Mouse (Mus musculus): Measurements from ENCODE around the gene Rundc3a.
"Not testable (repeated sequence)": the region's sequence is repeated elsewhere in the genome, so short reads cannot be mapped to it uniquely, and the experiment has no call there.

The Rundc3a gene

DNA sequence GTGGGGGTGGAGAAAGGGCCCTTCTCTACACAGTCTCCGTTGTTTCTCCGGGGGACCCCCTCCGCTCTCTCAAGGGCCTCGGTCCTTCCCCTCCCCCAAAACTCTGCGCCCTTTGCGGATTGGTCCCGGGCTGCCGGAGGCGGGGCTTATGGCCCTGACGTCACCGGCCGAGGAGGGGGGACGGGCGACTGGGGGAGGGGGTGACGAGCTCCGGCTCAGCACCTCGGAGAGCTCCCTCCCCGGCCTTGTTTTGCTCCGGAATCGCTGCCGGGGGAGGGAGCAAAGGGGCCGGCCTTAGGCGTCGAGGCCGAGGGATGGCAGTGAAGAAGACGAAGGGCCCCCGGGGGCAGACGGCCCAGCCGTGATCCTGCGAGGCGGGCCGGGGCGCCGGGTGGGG lies at the start of gene Rundc3a:
Gene Rundc3a (plus strand): TSS at position 166 of the 397 bp plus-strand sequence.
- DNase-seq, result peak; percentile 96

DNA sequence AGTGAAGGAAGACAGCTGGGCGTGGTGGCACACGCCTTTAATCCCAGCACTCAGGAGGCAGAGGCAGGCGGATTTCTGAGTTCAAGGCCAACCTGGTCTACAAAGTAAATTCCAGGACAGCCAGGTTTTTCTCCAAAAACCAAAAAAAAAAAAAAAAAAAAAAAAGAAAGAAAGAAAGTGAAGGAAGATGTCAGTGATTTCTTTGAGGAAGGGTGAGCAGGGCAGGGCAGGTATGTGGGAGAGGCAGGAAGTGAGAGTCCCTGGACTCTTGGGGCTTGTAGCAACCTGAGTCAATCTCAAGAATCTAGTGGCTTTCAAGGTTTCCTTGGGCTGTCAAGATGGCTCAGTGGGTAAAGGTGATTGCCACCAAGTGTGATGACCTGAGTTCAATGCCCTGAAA lies 48.7 kb upstream of the Rundc3a start:
- DNase-seq, result no peak

DNA sequence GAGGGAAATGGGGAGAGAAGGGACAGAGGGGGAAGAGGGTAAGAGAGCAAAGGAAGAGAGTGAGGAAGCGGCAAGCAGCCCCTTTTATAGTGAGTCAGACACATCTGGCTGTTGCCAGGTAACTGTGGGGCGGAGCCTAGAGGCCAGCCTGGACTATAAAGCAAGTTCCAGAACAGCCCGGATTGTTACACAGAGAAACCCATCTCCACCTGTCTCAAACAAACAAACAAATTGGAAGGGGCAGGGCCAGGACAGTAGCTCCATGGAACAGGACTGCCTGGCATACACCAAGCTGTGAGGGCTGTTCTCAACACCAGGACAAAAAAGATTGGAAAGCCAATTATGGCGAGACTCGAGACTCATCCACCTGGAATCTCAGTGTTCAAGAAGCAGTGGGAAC lies 46.3 kb upstream of the Rundc3a start:
- no peak for DNase-seq

DNA sequence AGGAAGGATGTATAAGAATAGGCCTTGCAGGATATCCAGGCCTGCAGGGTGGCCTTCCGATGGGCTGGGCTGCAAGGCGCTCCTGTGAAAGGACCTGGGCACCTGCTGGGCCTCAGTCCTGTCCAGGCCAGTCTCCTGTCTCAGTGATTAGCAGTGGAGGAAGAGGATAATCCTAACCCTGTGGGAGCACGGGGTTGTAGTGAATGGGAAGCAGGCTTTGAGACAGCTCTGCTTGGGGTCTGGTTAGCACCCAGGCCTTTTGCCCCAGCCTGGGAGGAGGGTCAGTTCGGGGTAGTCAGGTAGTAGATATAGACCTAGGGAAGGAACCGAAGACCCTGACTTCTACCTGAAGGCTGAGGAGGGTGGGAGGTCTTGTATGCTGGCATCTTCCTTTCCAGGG lies 45.5 kb upstream of the Rundc3a start:
- no peak for DNase-seq

DNA sequence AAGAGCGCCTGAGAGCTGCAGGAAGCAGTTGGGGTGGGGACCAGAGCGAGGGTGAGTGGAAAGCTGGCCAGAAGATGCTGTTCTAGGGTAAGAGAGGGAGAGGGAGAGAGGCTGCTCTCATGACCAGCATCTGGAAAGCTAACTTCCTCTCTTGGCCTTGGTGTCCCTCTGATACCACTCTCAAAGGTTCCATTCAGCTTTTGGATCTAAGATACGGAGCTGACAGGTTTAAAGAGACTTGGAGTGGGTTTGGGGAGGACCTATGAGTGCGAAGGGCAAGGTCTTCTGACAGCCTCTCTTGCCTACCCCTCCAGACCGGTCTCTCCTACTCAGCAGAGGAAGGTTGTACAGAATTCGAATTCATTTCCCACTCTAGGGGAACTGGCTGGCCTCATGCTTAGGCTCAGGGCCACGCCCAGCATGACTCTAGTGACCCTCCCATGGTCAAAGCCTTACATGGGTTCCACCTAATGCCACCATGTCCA lies 45.1 kb upstream of the Rundc3a start:
- no peak for DNase-seq

DNA sequence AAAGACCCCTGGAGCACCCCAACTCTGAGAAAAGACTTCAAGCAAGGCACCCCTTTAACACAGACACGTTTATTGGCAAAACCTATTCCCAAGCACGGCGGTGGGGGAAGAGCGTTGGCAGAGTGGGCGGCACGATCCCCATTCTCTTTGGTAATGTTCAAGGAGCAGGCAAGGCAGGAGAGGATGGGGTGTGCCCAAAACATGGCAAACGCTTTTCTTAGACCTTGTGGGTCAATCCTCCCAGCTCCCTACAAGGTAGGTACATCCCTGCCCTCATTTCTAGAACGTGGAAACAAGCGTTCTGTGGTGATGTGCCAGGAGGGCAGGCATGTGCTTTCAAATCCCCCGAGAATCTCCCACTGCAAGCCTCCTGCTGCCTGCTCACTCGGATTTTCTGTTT lies 44.4 kb upstream of the Rundc3a start:
- no peak for DNase-seq

DNA sequence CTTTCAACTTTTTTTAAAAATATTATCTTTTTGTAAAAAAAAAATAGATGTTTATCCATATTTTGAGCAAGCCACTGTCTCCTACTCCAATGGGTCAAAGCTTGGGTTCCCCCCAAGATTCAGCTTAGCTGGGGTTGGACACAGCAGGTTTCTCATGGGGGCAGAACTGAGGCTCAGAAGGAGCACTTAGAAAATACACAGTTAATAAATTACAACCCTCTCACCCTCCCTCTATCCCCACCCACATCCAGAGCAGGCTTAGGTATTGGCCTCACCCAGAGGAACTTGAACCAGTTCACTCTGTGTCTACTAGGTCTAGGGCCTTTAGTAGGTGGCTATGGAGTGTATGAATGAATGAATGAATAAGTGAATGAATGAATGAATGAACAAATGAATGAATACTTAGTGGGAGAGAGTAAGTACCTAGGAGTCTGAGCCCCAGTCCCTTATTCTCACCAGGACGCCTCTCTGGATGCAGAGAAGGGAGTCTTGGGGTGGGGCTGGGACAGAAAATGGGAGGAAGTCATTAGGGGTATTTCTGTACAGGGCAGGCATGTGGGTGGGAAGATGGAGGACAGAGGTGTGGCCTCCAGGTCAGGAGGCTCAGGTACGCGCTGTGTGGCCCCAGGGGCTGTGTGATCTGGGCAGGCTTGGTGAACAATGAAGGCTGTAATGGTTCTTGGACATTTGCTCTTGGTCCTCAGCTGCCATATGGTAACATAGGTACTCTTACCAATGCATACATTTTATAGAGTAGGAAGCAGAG lies 43.8 kb upstream of the Rundc3a start:
- DNase-seq, result no peak

DNA sequence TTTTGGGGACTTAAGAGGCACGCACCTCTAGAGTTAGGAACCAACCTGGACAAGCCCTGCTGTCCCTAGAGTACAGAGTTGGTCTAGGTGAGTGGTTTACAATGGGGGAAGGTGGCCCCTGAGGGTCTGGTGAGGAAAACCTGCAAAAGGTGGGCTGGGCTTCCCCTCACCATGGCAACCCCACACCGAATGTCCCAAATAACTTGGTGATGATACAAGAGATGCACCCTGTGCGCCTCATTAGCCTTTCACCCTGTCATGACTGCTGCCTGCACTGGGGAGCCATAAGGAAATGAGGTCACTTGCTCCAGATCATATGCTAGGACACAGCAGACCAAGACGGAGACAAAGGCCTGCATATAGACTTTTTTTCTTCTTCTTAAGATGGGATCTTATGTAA lies 42.8 kb upstream of the Rundc3a start:
- no peak for DNase-seq

DNA sequence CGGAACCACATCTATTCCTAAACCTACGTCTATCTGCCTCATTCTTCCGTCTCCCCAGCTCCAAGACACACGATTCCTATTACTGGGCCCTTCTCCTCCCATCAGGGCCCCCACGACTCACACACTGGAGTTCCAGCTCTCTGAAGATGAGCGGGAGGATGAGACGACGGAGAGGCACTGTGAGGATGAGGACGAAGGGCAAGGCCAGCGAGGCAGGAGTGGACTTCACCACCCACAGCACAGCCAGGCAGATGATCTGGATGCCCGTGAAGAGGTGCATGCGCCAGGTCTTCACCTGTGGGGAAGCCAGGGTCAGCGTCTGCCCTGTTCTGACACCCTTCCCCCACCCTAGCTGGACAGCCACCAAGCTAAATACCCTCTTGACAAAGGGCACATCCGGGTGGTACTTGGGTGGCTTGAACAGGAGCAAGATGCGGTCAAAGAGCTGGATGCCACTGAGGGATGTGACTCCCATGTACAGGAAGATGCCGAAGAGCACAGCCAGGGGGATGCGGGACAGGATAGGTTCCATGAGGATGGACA lies 42.2 kb upstream of the Rundc3a start:
- DNase-seq, result no peak

DNA sequence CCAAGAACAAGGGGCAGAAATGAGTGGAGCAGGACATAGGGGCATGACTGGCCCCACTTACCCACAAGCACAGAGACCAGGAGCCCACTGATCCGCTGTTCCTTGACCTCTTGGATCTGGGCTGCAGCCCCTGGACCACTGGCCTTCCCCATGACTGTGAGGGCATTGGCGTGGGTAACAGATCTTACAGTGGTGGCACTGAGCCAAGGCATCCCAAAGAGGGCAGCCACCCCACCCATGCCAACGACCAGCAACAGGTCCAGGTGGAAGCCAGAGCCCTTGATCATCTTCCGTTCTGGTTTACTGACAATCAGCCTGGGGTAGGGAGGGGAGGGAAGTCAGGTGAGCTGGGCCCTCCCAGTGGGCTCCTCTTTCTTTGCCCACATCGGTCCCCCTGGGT lies 40.8 kb upstream of the Rundc3a start:
- DNase-seq, result no peak

DNA sequence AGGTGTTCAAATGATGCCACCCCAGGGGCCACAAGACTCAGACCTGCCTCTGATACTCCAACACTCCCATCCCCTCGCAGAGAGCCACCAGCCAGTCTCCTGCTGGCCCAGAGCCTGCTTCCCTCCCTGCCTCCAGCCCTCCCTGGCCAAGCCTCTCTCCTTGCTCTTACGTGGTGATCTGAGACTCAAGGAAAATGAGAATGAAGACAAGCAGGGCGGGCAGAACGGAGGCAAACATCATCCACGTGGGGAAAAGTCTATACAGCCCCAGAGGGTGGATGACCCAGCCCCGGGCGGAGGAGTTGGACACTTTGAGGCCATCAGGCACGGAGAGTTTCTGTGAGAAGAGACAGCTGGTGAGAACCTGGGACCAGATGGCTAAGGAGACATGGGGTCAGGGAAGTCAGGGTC lies 40.2 kb upstream of the Rundc3a start:
- no peak for DNase-seq

DNA sequence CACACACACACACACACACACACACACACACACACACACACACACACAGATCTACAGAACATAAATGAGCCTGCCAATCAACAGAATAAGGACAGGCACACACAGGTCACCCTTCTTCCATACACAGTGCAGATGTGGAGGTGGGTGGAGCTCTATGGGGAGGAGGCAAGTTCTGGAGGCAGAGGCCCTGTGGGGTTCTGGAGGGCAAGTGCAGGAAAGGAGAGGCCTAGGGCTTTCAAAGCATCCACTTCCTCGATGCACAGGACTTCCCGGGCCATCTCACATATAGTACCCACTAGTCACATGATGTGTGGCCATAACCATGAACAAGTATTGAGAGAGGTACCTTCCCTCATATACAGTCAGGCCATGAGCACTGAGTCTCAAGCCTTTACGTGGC lies 37.7 kb upstream of the Rundc3a start:
- DNase-seq, result no peak

DNA sequence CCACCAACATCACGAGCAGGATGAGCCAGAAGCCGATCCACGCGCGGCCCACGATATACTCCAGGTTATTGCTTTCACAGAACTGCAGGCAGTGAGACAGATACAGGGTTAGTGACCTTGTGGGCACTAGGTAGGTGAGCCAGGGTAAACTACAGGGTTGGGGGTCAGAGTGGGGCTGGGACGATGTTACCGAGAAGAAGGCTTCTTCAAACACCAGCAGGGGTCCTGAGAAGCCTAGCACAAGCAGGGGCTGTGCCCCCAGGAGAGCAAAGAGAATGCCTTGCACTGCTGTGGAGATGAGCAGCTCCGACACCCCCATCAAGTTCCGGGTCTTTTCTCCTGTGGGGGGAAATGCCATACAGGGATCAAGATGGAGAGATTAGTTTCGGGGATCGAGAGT lies 37.0 kb upstream of the Rundc3a start:
- DNase-seq, result no peak

DNA sequence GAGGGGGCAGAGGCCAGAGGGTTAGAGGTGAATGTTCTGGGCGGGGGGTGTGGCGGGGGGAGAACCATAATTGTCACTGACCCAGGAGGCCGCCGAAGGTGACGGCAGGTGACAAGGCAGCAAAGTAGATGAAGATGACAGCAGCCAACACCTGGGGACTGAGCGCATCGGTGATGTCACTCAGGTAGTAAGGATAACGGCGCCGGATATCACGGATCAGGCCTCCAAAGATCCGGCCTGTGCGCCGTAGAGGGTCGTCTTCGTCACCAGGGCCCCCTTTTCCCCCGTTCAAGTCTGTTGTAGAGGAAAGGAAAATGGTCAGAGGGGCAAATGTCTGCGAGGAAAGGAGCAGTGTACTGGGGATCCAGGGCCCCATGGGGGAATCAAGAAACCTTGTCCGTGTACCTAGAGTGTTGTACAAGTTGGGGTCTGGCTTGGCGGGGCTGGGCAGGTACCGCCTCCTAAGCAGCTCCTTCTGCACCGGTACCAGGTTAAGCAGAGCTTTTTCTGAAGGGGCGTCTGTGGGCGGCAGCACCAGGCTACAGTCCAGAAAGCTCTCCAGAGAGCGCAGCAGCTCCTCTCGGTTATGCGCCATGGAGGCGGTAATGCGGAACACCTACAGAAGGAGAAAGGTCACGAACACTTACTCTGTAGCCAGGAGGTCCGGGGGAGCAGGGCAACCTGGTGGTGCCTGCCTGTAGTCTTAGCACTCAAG lies 36.4 kb upstream of the Rundc3a start:
- peak; percentile 19 for DNase-seq

DNA sequence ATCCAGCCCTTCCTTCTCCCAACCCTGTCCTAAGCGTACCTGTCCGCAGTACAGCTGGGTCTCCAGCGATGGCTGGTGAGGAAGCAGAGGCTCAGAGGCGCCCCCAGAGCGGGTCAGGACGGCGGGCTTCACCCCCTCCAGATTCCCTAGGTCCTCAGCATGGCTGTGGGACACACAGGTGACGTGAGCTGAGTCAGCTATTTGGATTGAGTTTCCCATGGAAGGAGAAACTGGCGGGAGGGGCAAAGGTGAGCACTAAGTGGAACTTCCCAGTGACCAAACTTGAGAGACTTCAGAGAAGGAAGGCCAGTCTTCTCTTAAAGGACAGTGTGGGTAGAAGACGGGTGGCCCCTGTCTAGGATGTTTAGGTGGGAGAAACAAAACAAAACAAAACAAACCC lies 34.8 kb upstream of the Rundc3a start:
- no peak for DNase-seq

DNA sequence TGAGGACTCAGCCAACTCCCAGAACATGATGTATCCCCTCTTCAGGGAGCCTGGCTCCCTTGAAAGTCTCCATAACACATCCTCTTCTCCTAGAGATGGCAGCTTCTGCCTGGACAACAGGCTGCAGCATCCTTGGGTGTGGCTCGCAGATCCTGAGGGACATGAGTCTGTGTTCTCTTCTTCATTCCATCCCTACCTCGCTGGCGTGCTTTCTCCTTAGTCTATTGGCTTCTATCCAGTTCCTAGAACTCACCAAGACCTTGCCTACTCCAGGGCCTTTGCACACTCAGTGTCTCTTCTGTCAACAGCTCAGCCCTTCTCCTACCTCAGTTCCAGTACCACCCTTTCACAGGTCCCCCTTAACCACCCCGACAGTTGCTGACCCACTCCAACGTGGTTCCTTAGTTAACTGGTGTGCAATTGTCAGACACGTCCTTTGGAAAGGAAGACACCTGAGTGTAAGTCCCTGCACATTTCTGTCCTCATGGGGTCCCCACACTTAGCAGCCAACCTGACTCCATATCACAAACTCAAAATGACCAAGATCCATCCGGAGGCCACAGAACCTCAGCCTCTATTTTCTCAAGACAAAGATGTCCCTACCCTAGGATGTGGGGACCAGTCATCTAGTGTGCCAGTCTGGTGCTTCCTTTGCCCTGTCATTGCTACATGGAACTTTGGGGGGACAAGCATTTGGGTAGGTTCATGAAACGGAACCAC lies 31.3 kb upstream of the Rundc3a start:
- DNase-seq, result no peak

DNA sequence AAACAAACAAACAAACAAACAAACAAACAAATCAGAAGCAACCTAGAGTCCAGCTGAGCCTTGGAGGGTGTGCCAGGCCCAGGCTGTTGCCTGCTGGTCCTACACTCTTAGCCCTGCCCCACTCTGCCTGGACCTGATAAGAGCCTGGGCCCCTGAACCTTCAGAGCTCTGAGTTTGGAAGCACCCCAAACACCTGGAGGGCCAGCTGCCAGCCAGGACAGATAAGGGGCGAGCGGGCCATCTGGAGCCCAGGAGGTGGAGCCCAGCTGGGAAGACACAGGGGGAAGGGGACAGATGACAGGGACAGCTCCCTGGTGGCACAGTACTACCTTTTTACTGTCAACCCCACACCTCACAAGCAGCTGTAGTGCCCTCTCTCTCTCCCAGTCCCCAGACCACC lies 29.6 kb upstream of the Rundc3a start:
- DNase-seq, result no peak

DNA sequence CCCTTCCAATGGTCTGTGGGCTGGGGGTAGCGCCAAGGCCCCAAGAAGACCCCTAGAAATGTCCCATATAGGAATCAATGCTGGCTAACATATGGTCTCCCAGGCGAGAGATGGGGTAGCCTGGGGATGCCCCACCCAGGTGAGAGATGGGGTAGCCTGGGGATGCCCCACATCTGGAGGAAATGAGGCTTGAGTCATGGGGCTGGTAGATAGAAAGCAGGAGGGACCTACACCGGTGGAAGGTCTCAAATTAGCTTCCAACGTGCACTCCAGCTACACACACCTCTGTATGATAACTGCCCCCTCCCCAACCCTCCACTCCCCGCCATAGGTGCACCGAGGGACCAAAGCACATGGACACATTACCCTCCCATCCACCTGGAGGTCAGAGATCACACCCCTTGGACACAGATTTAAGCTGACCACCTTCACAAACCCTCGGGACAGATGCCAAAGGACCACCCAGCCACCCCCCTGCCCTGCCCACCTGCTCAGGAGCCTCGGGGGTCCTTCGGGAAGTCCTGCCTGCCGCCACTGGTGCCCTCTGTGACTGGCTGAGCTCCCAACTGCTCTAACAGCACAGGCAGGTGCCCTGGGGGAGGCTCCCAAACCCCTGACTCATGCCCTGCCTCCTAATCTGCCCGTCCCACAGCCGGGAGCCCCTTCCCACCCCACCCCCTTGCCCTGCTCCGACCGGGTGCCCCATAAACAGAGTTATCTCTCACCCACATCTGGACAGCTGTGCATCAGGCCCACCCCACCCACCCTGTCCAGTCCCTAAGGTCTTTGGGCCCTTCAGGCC lies 28.4 kb upstream of the Rundc3a start:
- no peak for DNase-seq

DNA sequence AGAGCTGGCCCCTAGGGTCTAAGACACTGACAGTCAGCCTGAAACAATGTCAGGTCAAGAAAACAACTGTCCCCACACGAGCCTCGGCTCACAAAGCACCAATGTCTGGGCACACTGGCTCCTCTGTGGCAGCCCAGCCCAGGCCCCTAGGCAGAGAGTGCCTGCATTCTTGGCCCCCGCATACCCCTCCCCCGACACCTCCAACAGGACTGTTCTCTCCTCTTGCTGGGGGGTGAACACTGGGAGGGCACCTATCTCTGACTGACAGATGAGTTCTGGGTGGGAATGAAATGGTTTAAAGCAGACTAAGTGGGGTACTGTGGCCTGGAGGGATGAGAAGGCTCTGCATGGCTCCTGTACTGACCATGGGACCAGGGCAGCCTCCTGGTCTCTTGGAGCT lies 27.5 kb upstream of the Rundc3a start:
- DNase-seq, result no peak

DNA sequence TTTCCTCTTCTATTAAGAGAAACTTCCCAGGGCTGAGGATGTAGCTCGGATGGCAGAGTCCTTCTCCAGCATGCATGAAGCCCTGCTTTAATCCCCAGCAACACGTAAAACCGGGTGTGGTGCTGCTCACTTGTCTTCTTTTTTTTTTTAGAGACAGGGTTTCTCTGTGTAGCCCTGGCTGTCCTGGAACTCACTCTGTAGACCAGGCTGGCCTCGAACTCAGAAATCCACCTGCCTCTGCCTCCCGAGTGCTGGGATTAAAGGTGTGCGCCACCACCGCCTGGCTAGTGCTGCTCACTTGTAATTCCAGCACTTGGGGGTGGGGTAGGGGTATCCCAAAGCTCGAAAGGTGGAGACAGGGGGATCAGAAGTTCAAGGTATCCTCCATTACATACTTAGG lies 27.1 kb upstream of the Rundc3a start, which contains the start of gene Slc4a1:
Gene Slc4a1 (minus strand): TSS at position 101 of the 400 bp plus-strand sequence.
- not testable (repeated sequence) for DNase-seq

DNA sequence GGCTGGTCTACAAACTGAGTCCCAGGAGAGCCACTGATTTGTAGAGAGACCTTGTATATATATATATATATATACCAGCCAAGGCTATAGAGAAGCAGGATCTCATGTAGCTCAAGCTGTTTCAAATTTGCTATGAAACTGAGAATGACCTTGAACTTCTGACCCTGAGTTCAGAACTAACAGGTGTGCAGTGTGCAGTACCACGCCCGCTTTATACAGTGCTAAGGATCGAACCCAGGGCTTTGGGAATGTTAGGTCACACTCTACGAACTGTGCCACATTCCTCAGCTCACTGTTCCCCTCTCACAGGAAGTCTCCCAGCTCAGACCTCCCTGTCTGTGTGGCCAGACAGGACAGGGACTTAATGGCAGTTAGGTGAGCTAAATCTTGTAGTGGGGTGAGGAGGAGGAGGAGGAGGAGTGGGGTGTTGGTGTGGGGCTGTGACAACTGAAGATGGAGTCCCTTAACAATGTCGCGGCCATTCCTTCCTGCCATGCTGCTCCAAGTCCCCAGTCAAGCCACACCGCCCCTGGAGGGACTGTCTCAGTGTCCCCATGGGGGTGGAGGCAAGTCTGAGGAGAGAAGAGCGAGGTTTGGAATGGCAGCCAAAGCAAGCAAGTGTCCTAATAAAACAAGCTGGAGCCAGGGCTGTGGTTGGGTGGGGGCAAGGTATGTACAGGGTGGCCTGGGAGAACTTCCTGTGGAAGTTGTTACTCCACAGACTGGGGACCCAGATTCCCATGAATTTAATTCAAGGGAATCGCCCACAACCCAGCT lies 25.5 kb upstream of the Rundc3a start:
- DNase-seq, result no peak

DNA sequence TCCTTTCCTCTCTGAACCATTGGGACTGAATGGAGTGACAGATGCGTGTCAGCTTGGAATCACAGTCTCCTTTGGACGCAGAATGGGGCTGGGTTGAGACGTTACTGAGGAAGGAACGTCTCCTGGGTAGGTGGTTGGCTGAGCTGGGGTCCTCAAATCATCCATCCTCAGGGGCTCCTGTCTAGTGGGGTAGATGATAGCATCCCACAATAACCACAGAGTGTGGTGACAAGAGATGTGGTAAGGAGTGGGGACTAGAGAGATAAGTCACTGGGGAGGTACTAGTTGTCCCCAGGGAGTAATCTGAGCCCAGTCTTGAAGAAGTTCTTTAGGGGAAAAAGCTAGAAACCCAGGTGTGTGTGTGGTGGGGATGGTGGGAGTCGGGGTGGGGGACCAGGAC lies 24.9 kb upstream of the Rundc3a start:
- DNase-seq, result no peak

Data from right cerebral cortex, adult 18-20 months (tissue).